Mouse (Mus musculus) limb, embryonic 14.5 days (tissue): Measurements from ENCODE around the gene Sf3a3. TPM values are rescaled to one million over a fixed set of nuclear protein-coding genes. Genes with fewer than 3 reads are reported as not detected.

Source experiments
- ATAC-seq: fragments of 200-750 bp; cut with Nextera tagmentation; 2 replicates; pipeline ENCODE4 v1.8.0; 2017; ENCODE audit warnings: low read depth, moderate number of reproducible peaks, moderate TSS enrichment; ENCODE audit not compliant: low FRiP score
- DNase-seq: peaks from one replicate; pipeline ENCODE4 v3.0.0-alpha.2; 2015; ENCODE audit warnings: low spot score
- H3K27ac ChIP-seq: fragments of 300-500 bp; sonication (generic); replicated peaks from 2 replicates; pipeline ENCODE4 v1.5.1; 2014; ENCODE audit warnings: low read depth, mild to moderate bottlenecking, low read length, moderate library complexity, mixed read lengths
- H3K27me3 ChIP-seq: fragments of 300-500 bp; sonication (generic); 2 replicates; pipeline ENCODE4 v1.6.1; 2014; ENCODE audit warnings: low read length, mixed read lengths; ENCODE audit not compliant: control insufficient read depth, insufficient read depth
- H3K36me3 ChIP-seq: fragments of 300-500 bp; sonication (generic); 2 replicates; pipeline ENCODE4 v1.6.1; 2014; ENCODE audit warnings: mild to moderate bottlenecking, low read length, moderate library complexity, mixed read lengths; ENCODE audit not compliant: control insufficient read depth, insufficient read depth
- H3K4me1 ChIP-seq: fragments of 300-500 bp; sonication (generic); 2 replicates; pipeline ENCODE4 v1.6.1; 2014; ENCODE audit warnings: antibody characterized with exemption, low read length, mixed read lengths; ENCODE audit not compliant: control insufficient read depth, insufficient read depth
- H3K4me2 ChIP-seq: fragments of 300-500 bp; sonication (generic); replicated peaks from 2 replicates; pipeline ENCODE4 v1.6.1; 2014; ENCODE audit warnings: low read depth, mild to moderate bottlenecking, low read length, moderate library complexity; ENCODE audit not compliant: severe bottlenecking
- H3K4me3 ChIP-seq: fragments of 300-500 bp; sonication (generic); replicated peaks from 2 replicates; pipeline ENCODE4 v1.5.1; 2014; ENCODE audit warnings: low read length
- H3K9ac ChIP-seq: fragments of 300-500 bp; sonication (generic); 2 replicates; pipeline ENCODE4 v1.6.1; 2014; ENCODE audit warnings: mild to moderate bottlenecking, low read depth, low read length, moderate library complexity; ENCODE audit not compliant: severe bottlenecking
- H3K9me3 ChIP-seq: fragments of 300-500 bp; sonication (generic); 2 replicates; pipeline ENCODE4 v1.6.1; 2016; ENCODE audit warnings: low read length; ENCODE audit not compliant: control insufficient read depth
- POLR2A ChIP-seq: fragments of 200-500 bp; IDR thresholded peaks from 2 replicates; pipeline ENCODE4 v1.8.0; 2012; ENCODE audit warnings: inconsistent platforms, mild to moderate bottlenecking, moderate library complexity, borderline replicate concordance; ENCODE audit not compliant: insufficient read depth, insufficient read length; ENCODE audit errors: extremely low read depth
- WGBS: fragments of 180-500 bp; shearing (Covaris S2); extraction: QIAGEN DNeasy Blood & Tissue Kit; methylation state at CpG from one replicate; pipeline ENCODE4 v1.1.7; 2014; 5-methylcytosine and 5-hydroxymethylcytosine counted together
- polyA plus RNA-seq, 2 experiments: library from polyadenylated mRNA; depleted of rRNA in 1 of 2; stranded (reverse) in 1 of 2; unstranded in 1 of 2; fragments of >200 nt; fragmentation: Nextera tagmentation in 1 of 2; extraction: Ambion mirVana in 1 of 2; gene quantifications; 2 replicates each; pipeline versions ENCODE4 v1.2.1 to v1.2.3; 2012 to 2014

The Sf3a3 gene
- polyA plus RNA-seq, 2 experiments, result 78.6 to 122 TPM

GRCm38 (mm10) chr4:124755526-124755925 lies 41.0 kb downstream of the Sf3a3 start:
- H3K36me3 ChIP-seq, result 0 out of 2 replicates have a peak, but pooled peaks cover 8% of the 10 kb centered on the region
- no peak for DNase-seq

DNA sequence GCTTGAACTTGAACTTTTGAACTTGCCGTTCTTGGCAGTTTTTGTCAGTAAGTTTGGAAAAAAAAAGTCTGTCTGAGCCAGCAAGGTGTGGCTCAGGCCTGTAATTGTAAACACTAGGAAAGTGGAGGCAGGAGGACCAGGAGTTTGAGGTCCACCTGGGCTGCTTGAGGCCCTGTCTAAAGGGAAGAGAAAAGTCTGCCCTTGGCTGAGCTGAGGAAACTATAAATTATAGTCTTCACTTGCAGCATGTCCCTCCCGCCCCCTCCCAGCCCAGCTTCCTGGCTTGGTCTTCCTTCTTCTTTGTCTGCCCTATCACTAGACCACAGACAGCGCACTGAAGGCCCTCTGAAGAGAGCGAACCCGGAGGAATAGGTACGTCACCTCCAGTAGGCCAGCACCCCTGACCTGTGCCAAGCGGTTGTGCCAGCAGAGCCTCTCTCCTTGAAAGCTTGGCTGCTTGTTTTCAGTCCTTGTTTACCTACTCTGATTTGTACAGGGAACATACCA lies 44.8 kb downstream of the Sf3a3 start:
- Histone ChIP-seq H3K4me3 (no peak overlapping the region), H3K36me3 (0 out of 2 replicates have a peak, but pooled peaks cover 8% of the 10 kb centered on the region), H3K27me3 (no peaks in the 10 kb centered on the region), H3K4me2 (no peak overlapping the region), H3K4me1 (no peaks in the 10 kb centered on the region), H3K9me3 (no peaks in the 10 kb centered on the region), H3K9ac (no peak overlapping the region), H3K27ac (no peak overlapping the region)
- ATAC-seq, result no peak
- WGBS, result 85% methylated on average over 7 of the region's 7 CpGs
- DNase-seq, result no peak
- no peak for TF ChIP-seq POLR2A

More at GRCm38 (mm10) chr4:124755526-124755925, 41.0 kb downstream of the Sf3a3 start:
- no peak for ATAC-seq
- no peak overlapping the region for H3K4me3 ChIP-seq
- 73% methylated on average over 7 of the region's 7 CpGs for WGBS
- no peak overlapping the region for H3K27ac ChIP-seq
- no peak overlapping the region for H3K4me2 ChIP-seq
- peaks cover 14% of the 10 kb centered on the region for H3K4me1 ChIP-seq
- no peaks in the 10 kb centered on the region for H3K27me3 ChIP-seq
- no peak for TF ChIP-seq POLR2A
- H3K9me3 ChIP-seq, result no peaks in the 10 kb centered on the region
- no peak overlapping the region for H3K9ac ChIP-seq

- H3K36me3 ChIP-seq, result 0 out of 2 replicates have a peak, but pooled peaks cover 8% of the 10 kb centered on the region
- no peaks in the 10 kb centered on the region for H3K27me3 ChIP-seq
- ATAC-seq, result no peak
- H3K9ac ChIP-seq, result no peak overlapping the region
- no peak for TF ChIP-seq POLR2A
- H3K4me2 ChIP-seq, result no peak overlapping the region
- H3K9me3 ChIP-seq, result no peaks in the 10 kb centered on the region
- H3K4me3 ChIP-seq, result no peak overlapping the region
- DNase-seq, result no peak
- H3K4me1 ChIP-seq, result no peaks in the 10 kb centered on the region
- H3K27ac ChIP-seq, result no peak overlapping the region
- WGBS, result 50% methylated on average over 1 of the region's 1 CpGs
Observed at GRCm38 (mm10) chr4:124761201-124761600, 46.6 kb downstream of the Sf3a3 start.

DNA sequence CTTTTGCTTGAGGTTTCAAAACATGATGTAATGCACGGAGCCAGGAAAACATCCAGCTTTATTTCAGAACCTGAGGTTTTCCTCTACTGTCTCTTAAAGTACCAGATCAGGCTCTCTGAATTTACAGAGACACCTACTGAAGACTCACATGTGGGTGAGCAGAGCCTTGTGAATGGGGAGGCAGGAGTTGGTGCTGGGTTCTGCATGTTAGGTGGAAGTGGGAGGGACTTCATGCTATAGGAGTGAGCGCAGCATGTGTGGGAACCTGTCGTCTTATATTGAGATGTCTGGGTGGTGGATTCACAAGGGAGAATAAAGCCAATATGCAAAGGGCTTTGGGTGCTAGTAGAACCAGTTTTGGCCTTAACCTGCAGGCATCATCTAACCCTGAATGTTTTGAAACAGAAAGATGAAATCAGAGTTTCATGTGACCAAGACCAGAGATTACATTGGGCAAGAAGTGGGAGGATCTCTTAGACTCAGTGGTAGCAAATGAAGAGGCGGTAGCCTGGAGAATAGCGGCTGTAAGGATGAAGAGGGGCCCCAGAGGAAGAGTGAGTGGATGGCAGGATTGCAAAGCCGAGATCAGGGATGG lies 48.4 kb downstream of the Sf3a3 start:
- DNase-seq (no peak), ATAC-seq (no peak)
- 0 out of 2 replicates have a peak, but pooled peaks cover 8% of the 10 kb centered on the region for H3K36me3 ChIP-seq
- WGBS, result 85% methylated on average over 6 of the region's 6 CpGs
- H3K4me3 ChIP-seq, result no peak overlapping the region
- H3K4me1 ChIP-seq, result no peaks in the 10 kb centered on the region
- no peak overlapping the region for H3K9ac ChIP-seq
- no peaks in the 10 kb centered on the region for H3K27me3 ChIP-seq
- H3K9me3 ChIP-seq, result no peaks in the 10 kb centered on the region
- TF ChIP-seq POLR2A, result no peak
- H3K4me2 ChIP-seq, result no peak overlapping the region
- no peak overlapping the region for H3K27ac ChIP-seq

GRCm38 (mm10) chr4:124765802-124766565 lies 51.4 kb downstream of the Sf3a3 start:
- no peak for TF ChIP-seq POLR2A
- H3K36me3 ChIP-seq, result no peaks in the 10 kb centered on the region
- H3K27ac ChIP-seq, result no peak overlapping the region
- H3K4me2 ChIP-seq, result no peak overlapping the region
- H3K9me3 ChIP-seq, result no peaks in the 10 kb centered on the region
- no peak for DNase-seq
- WGBS, result 91% methylated on average over 23 of the region's 23 CpGs
- H3K4me1 ChIP-seq, result no peaks in the 10 kb centered on the region
- no peak overlapping the region for H3K4me3 ChIP-seq
- no peak for ATAC-seq
- no peak overlapping the region for H3K9ac ChIP-seq
- H3K27me3 ChIP-seq, result no peaks in the 10 kb centered on the region
